24 mouse cellular contexts compared by ENCODE assay signal in the genomic region with DNA sequence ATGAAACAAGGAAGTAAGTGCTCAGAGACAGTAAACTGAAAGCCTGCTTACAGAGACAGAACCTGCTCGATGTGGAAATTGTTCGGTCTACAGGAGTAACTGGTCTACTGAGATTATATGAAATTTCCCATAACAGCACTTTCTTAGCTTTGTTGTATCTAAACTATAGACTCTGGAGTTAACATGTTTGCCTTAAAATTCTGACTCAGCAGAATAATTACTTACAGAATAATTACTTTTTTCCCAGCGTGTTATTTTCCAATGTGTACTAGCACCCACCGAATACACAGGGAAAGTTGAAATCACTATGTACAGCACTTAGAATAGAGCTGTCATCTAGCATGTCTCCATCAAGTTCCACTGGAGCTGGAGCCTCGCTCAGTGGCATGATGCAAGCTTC.
"Had no signal": no experiment of that assay in that cellular context is flagged by ENCODE, and none has a peak within 500 bp of the region (broad histone marks: within the 10 kb centered on the region; RNA-seq: fewer than 3 reads in every experiment).

No protein-coding gene starts in this region.

- H3K4me3 ChIP-seq: heart, embryonic 12.5 days; hindbrain, embryonic 13.5 days; hindbrain, embryonic 15.5 days; kidney, embryonic 15.5 days; limb, embryonic 13.5 days; limb, embryonic 15.5 days; liver, embryonic 12.5 days had no signal

- ATAC-seq: hindbrain, postnatal 0 days; intestine, embryonic 16.5 days; liver, embryonic 12.5 days had no signal

- H3K27me3 ChIP-seq: heart, embryonic 12.5 days; hindbrain, embryonic 13.5 days; hindbrain, embryonic 15.5 days; kidney, embryonic 15.5 days; limb, embryonic 13.5 days; limb, embryonic 15.5 days; liver, embryonic 12.5 days had no signal

- H3K9me3 ChIP-seq: heart, embryonic 12.5 days; hindbrain, embryonic 13.5 days; hindbrain, embryonic 15.5 days; kidney, embryonic 15.5 days; limb, embryonic 13.5 days; limb, embryonic 15.5 days; liver, embryonic 12.5 days had no signal

- H3K27ac ChIP-seq: hindbrain, embryonic 13.5 days; hindbrain, embryonic 15.5 days; hindbrain, postnatal 0 days; kidney, embryonic 15.5 days; kidney, postnatal 0 days; limb, embryonic 13.5 days; limb, embryonic 15.5 days; liver, embryonic 12.5 days; liver, embryonic 14.5 days had no signal

- DNase-seq: gastrocnemius, postnatal 10 days; gastrocnemius, postnatal 25 days; heart, adult 18-20 months; heart, postnatal 14 days; heart, postnatal 36 days; kidney, adult 11 months; kidney, adult 2 months; kidney, adult 9 months; kidney, postnatal 14 days; kidney, postnatal 36 days; layer of hippocampus, adult 9-11 months; layer of hippocampus, postnatal 36 days; left cerebral cortex, postnatal 4 days had no signal

- H3K4me2 ChIP-seq: heart, embryonic 12.5 days; hindbrain, embryonic 13.5 days; hindbrain, embryonic 15.5 days; kidney, embryonic 15.5 days; limb, embryonic 13.5 days; limb, embryonic 15.5 days; liver, embryonic 12.5 days had no signal

- H3K4me1 ChIP-seq: hindbrain, embryonic 15.5 days had no signal

- H3K9ac ChIP-seq: heart, embryonic 12.5 days; hindbrain, embryonic 13.5 days; hindbrain, embryonic 15.5 days; kidney, embryonic 15.5 days; limb, embryonic 13.5 days; limb, embryonic 15.5 days; liver, embryonic 12.5 days; liver, embryonic 14.5 days had no signal
